Mouse (Mus musculus): ENCODE results near the gene Csnk1e.

GRCm38 (mm10) chr15:79416460-79417085, 38.8 kb downstream of the Csnk1e start:
- TF ChIP-seq CTCF (IDR thresholded peaks at IDR 0.05; ENCODE audit: low read depth) (no peak), EP300 (IDR thresholded peaks at IDR 0.05; ENCODE audit: low read depth) (no peak)
